Mouse (Mus musculus) myocyte (in vitro differentiated cells): ENCODE data around the gene Ski. TPM values are rescaled to one million over a fixed set of nuclear protein-coding genes. Genes with fewer than 3 reads are reported as not detected.

ENCODE experiments used
- H3K27me3 ChIP-seq: one replicate; pipeline ENCODE4 v1.6.1; 2011; ENCODE audit not compliant: control insufficient read depth, insufficient read depth, insufficient read length
- H3K36me3 ChIP-seq: one replicate; pipeline ENCODE4 v1.6.1; 2011; ENCODE audit not compliant: control insufficient read depth, insufficient read depth
- H3K4me2 ChIP-seq: one replicate; pipeline ENCODE4 v1.6.1; 2011; ENCODE audit warnings: low read depth, control low read depth
- H3K4me3 ChIP-seq: one replicate; pipeline ENCODE4 v1.5.1; 2011; ENCODE audit warnings: mild to moderate bottlenecking, control low read depth, moderate library complexity
- H3K79me2 ChIP-seq: one replicate; pipeline ENCODE4 v1.6.1; 2011; ENCODE audit not compliant: control insufficient read depth, insufficient read depth
- H3ac ChIP-seq: one replicate; pipeline ENCODE4 v1.6.1; 2011; ENCODE audit not compliant: control insufficient read depth, insufficient read length
- CEBPB ChIP-seq: IDR thresholded peaks from 2 replicates; pipeline ENCODE4 v1.6.1; 2011; ENCODE audit warnings: mild to moderate bottlenecking, moderate library complexity; ENCODE audit not compliant: poor library complexity, insufficient read depth, severe bottlenecking
- E2F4 ChIP-seq: IDR thresholded peaks from one replicate; pipeline ENCODE4 v1.6.1; 2011; ENCODE audit warnings: mild to moderate bottlenecking, control low read depth, moderate library complexity; ENCODE audit not compliant: insufficient read depth
- MAX ChIP-seq: IDR thresholded peaks from one replicate; pipeline ENCODE4 v1.6.1; 2011; ENCODE audit warnings: low read depth, mild to moderate bottlenecking, control low read depth
- MYOD1 ChIP-seq, 3 experiments: IDR thresholded peaks; one replicate each; pipeline ENCODE4 v1.6.1; 2011; ENCODE audit warnings: control low read depth in 2 of 3, low read depth in 2 of 3, mild to moderate bottlenecking in 2 of 3, moderate library complexity in 1 of 3; ENCODE audit not compliant: insufficient read length in 2 of 3, control insufficient read depth in 1 of 3
- MYOG ChIP-seq, 3 experiments: IDR thresholded peaks; one replicate each; pipeline ENCODE4 v1.6.1; 2011; ENCODE audit warnings: control low read depth in 2 of 3, low read depth in 2 of 3, mild to moderate bottlenecking in 2 of 3; ENCODE audit not compliant: insufficient read length in 2 of 3, control insufficient read depth in 1 of 3, insufficient read depth in 1 of 3
- POLR2A ChIP-seq: IDR thresholded peaks from one replicate; pipeline ENCODE4 v1.6.1; 2011; ENCODE audit warnings: low read depth, mild to moderate bottlenecking, control low read depth, moderate library complexity; ENCODE audit not compliant: insufficient read length
- POLR2AphosphoS2 ChIP-seq: IDR thresholded peaks from one replicate; pipeline ENCODE4 v1.6.1; 2011; ENCODE audit warnings: low read depth, control low read depth; ENCODE audit not compliant: insufficient read length
- REST ChIP-seq: IDR thresholded peaks from one replicate; pipeline ENCODE4 v1.6.1; 2011; ENCODE audit warnings: mild to moderate bottlenecking, control low read depth, moderate library complexity; ENCODE audit not compliant: insufficient read depth, insufficient read length
- SRF ChIP-seq: IDR thresholded peaks from one replicate; pipeline ENCODE4 v1.6.1; 2011; ENCODE audit warnings: low read depth; ENCODE audit not compliant: control insufficient read depth, insufficient read length
- TCF12 ChIP-seq: IDR thresholded peaks from one replicate; pipeline ENCODE4 v1.6.1; 2011; ENCODE audit warnings: mild to moderate bottlenecking, control low read depth; ENCODE audit not compliant: poor library complexity, insufficient read depth, severe bottlenecking
- TCF3 ChIP-seq: IDR thresholded peaks from one replicate; pipeline ENCODE4 v1.6.1; 2011; ENCODE audit warnings: low read depth, control low read depth; ENCODE audit not compliant: insufficient read length
- USF1 ChIP-seq: IDR thresholded peaks from one replicate; pipeline ENCODE4 v1.6.1; 2011; ENCODE audit warnings: low read depth, mild to moderate bottlenecking, control low read depth, moderate library complexity
- polyA plus RNA-seq: library from polyadenylated mRNA; unstranded; fragments of >200 nt; fragmentation: generic; extraction: Trizol; gene quantifications from one replicate; pipeline ENCODE4 v1.2.1, GENCODE M21; 2012; ENCODE audit warnings: missing spikeins

Gene Ski
- polyA plus RNA-seq, 1 experiment: 54.5 TPM

DNA sequence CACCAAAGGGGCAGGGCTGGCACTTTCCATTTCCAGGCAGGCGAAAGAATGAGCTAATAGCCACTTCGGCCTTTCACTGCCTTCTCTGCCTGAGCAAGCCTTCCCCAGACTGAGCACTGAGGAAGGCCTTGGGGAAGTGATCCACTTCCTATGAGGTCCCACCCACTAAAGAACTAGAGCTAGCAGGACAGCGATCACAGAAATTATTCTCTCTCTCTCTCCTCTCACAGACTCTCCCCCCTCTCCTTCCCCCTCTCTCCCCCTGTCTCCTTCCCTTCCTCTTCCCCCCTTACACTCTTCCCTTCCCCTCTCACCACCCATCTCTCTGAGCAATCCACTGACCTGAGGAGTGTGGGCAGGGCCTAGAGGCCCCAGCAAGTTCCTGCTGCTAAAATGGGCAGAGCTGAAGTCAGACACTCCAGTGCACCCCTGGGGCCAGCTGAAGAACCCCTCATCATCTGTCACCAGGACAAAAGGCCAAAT lies 35.2 kb downstream of the Ski start:
- Histone ChIP-seq H3K36me3 (peaks cover 10% of the 10 kb centered on the region), H3K4me3 (no peak overlapping the region), H3K79me2 (peaks cover 100% of the 10 kb centered on the region), H3ac (no peak overlapping the region), H3K27me3 (no peaks in the 10 kb centered on the region), H3K4me2 (no peak overlapping the region)
- TF ChIP-seq TCF12 (no peak), POLR2AphosphoS2 (no peak), TCF3 (no peak), CEBPB (no peak), SRF (no peak), MAX (no peak), MYOG (IDR thresholded peaks at IDR 0.05; ENCODE audit: control insufficient read depth in 1 of 3, insufficient read depth in 1 of 3, insufficient read length in 2 of 3, low read depth in 2 of 3) (no peak), POLR2A (no peak), MYOD1 (IDR thresholded peaks at IDR 0.05; ENCODE audit: control insufficient read depth in 1 of 3, insufficient read length in 2 of 3, low read depth in 2 of 3) (no peak), USF1 (no peak), E2F4 (no peak), REST (no peak)

DNA sequence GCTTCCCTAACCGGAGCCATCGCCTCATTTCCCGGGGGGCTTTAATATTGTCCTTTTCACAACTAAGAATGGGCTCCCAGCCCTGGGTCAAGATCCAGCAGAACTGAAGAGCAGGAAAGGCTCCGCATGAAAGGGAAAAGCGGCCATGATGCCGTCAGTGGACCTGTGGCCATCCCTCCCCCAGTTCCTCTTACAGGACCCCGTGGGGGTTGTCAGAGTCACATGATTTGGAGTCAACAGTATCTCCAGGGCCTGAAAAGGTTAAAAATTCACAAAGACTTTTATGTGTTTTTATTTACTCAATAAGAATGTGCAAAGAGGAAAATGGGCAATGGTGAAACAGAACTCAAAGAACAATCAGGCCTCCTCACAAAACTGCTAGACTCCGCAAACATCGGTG lies 36.5 kb downstream of the Ski start:
- no peak for TF ChIP-seq MAX
- TF ChIP-seq SRF: no peak
- no peak for TF ChIP-seq POLR2A
- TF ChIP-seq CEBPB: no peak
- no peak for TF ChIP-seq TCF3
- no peak for TF ChIP-seq MYOD1 (IDR thresholded peaks at IDR 0.05; ENCODE audit: control insufficient read depth in 1 of 3, insufficient read length in 2 of 3, low read depth in 2 of 3)
- no peak for TF ChIP-seq USF1
- Histone ChIP-seq H3K36me3 (peaks cover 10% of the 10 kb centered on the region), H3ac (no peak overlapping the region), H3K27me3 (no peaks in the 10 kb centered on the region), H3K4me2 (no peak overlapping the region), H3K79me2 (peaks cover 92% of the 10 kb centered on the region), H3K4me3 (no peak overlapping the region)

DNA sequence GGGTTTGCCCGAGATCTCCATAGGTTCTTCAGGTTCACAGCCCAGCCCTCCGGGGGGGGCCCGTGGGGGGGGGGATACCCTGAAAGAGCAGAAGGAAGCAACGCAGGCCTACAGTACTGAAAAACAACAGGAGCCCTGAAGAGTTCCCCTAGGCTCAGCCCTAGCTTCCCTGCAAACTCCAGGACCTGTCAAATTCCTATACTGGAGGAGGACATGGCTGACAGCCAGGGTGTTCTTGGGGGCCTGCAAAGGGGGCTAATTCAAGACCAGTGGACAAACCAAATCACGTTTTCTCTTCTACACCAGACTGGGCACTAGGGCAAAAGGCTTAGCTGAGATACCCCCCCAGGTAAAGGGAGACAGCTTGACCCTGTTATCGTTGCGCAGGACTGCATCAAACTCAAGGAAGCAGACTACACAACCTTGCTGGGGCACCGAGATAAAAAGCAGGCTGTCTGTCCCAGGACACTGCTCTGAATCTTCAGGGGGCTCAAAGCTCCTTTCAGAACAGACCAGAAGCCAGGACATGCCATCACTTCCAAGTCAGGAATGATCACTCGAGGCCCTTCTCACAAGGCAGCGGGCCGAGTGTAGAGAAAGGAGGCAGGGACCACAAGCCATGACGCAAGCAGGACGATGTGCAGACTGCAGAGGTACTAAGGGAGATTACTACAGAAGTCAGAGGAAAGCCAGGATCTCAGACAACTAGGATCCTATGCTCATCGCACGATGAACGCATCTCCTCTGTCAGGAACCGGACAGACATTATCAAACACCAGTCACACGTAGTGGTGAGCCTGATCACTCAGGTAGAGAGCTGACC lies 37.9 kb downstream of the Ski start:
- Histone ChIP-seq H3ac (no peak overlapping the region), H3K36me3 (peaks cover 10% of the 10 kb centered on the region), H3K79me2 (peaks cover 88% of the 10 kb centered on the region), H3K4me3 (no peak overlapping the region), H3K4me2 (no peak overlapping the region), H3K27me3 (no peaks in the 10 kb centered on the region)
- TF ChIP-seq TCF12 (no peak), MAX (no peak)

DNA sequence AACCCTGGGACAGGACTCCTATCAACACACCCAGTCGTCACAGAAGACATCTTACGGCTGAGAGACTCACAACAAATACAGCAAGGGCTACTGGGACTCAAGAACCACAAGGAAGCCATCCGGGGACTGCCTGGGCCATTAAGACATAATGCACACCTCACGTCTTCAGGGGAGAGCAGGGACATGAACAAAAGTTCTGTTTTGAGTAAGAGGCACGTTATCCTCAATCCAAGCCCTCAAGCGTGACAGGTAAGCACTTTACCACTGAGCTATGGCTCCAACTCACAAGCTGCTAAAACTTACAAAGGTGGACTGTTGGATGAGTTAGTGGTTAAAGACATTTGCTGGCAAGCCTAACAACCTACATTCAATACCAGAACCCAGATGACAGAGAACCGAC lies 39.2 kb downstream of the Ski start:
- H3K4me3 ChIP-seq: no peak overlapping the region
- TF ChIP-seq REST: no peak
- H3K36me3 ChIP-seq: peaks cover 10% of the 10 kb centered on the region
- H3K4me2 ChIP-seq: no peak overlapping the region
- H3ac ChIP-seq: no peak overlapping the region
- no peaks in the 10 kb centered on the region for H3K27me3 ChIP-seq
- H3K79me2 ChIP-seq: peaks cover 78% of the 10 kb centered on the region

DNA sequence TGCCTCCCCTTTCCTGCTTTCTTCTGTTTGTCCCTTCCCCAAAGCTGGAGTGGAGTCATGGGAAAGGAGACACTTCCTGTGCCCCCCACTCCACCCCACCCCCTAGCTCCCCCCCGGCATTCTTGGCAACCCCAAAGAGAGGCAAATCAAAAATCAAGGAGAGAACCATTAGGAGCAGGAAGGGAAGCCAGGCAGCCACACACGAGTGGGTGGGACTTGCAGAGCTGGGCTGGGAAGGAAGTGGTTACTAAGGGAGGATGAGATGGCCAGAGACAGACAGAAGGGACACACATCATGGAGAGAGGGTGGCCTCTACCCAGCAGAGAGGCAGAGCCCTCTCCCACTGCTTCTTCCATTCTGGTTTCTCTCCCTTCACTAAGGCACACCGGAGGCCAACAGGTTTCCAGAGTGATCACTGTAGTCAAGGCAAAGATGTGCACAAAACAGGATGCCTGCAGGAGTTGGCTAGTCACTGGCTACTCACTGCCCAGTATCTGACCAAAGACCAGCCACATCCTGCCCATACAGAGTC lies 43.3 kb downstream of the Ski start:
- TF ChIP-seq MYOG (IDR thresholded peaks at IDR 0.05; ENCODE audit: control insufficient read depth in 1 of 3, insufficient read depth in 1 of 3, insufficient read length in 2 of 3, low read depth in 2 of 3): no peak
- TF ChIP-seq MYOD1 (IDR thresholded peaks at IDR 0.05; ENCODE audit: control insufficient read depth in 1 of 3, insufficient read length in 2 of 3, low read depth in 2 of 3): no peak
- no peak for TF ChIP-seq MAX
- no peak for TF ChIP-seq E2F4
- no peak for TF ChIP-seq CEBPB
- no peak for TF ChIP-seq POLR2A
- TF ChIP-seq SRF: no peak
- TF ChIP-seq POLR2AphosphoS2: no peak
- TF ChIP-seq TCF12: no peak
- no peak for TF ChIP-seq USF1
- TF ChIP-seq REST: no peak
- no peak for TF ChIP-seq TCF3
- Histone ChIP-seq H3K27me3 (no peaks in the 10 kb centered on the region), H3K36me3 (no peaks in the 10 kb centered on the region), H3K4me2 (peak overlapping the region; percentile 82), H3K79me2 (peaks cover 69% of the 10 kb centered on the region), H3K4me3 (no peak overlapping the region), H3ac (no peak overlapping the region)
